Mouse (Mus musculus): ENCODE data around the gene Sh2d7. TPM values are rescaled to one million over a fixed set of nuclear protein-coding genes. Genes with fewer than 3 reads are reported as not detected.
A peak's percentile ranks its signal among the peaks of the same experiment; 100 is the strongest.

Gene Sh2d7
- total and polyA plus RNA-seq, 2 experiments from 2014 or later, result 0.09 TPM; not detected in 1

DNA sequence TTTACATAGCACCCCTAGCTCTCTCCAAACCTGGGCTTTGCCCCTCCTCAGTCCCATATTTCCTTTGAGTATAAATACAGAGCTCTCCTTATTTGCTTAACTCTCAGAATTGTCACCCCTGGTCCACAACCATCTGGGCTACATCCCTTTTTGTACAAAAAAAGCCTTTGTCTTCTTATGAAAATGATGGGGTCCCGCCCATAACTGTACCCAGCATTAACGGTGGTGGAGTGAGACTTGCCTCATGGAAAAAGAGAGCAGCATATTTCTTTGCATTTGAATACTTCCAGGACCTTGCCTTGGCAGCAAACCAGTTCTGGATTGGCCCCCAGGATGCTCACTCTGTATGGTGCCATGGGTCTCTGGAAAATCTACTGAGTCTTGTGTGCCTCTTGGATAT, 8.8 kb upstream of the Sh2d7 start:
- no peak for DNase-seq (ENCODE audit: low spot score)
- 63% methylated on average over 2 of the region's 2 CpGs for whole genome bisulfite sequencing
- H3K4me2 ChIP-seq (ENCODE audit: low read depth, low read length), result no peak overlapping the region
- H3K27ac ChIP-seq, result no peak overlapping the region
- no peak overlapping the region for H3K4me3 ChIP-seq (ENCODE audit: low read length)
- no peak overlapping the region for H3K9ac ChIP-seq (replicated peaks; ENCODE audit: low read length)
- no peak for TF ChIP-seq CTCF (IDR thresholded peaks at IDR 0.05; ENCODE audit: low read depth)
- 0 out of 2 replicates have a peak, but pooled peaks cover 7% of the 10 kb centered on the region for H3K4me1 ChIP-seq (ENCODE audit: insufficient read depth, low read length)
- no peaks in the 10 kb centered on the region for H3K9me3 ChIP-seq (ENCODE audit: low read length)
- no peaks in the 10 kb centered on the region for H3K27me3 ChIP-seq (ENCODE audit: insufficient read depth, low read length)
- no peak for ATAC-seq
- no peaks in the 10 kb centered on the region for H3K36me3 ChIP-seq (ENCODE audit: insufficient read depth, low read length)

DNA sequence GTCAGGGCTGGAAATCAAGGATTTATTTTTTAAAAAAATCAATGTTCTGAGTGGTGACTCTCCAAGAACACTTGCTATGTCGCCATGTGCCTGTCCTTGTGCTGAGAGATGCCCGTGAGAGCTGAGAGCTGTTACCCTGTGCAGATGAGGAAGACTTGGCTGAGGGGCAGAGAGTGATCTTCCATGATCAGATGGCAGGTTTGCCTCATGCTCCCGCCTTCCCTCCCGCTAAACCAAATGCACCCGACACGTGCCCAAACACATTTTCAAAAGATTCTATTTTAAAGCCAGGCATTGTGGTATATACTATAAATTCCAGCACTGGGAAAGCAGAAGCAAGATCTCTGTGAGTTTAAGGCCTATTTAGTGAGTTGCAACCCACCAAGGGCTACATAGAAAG, 7.9 kb upstream of the Sh2d7 start:
- Histone ChIP-seq H3K4me2 (ENCODE audit: low read depth, low read length) (no peak overlapping the region), H3K36me3 (ENCODE audit: insufficient read depth, low read length) (no peaks in the 10 kb centered on the region), H3K9ac (replicated peaks; ENCODE audit: low read length) (no peak overlapping the region), H3K9me3 (ENCODE audit: low read length) (no peaks in the 10 kb centered on the region), H3K4me1 (ENCODE audit: insufficient read depth, low read length) (0 out of 2 replicates have a peak, but pooled peaks cover 7% of the 10 kb centered on the region), H3K27me3 (ENCODE audit: insufficient read depth, low read length) (no peaks in the 10 kb centered on the region), H3K4me3 (ENCODE audit: low read length) (no peak overlapping the region), H3K27ac (no peak overlapping the region)
- 86% methylated on average over 6 of the region's 6 CpGs for WGBS
- no peak for TF ChIP-seq CTCF (IDR thresholded peaks at IDR 0.05; ENCODE audit: low read depth)
- DNase-seq (ENCODE audit: low spot score), result no peak
- ATAC-seq, result no peak

DNA sequence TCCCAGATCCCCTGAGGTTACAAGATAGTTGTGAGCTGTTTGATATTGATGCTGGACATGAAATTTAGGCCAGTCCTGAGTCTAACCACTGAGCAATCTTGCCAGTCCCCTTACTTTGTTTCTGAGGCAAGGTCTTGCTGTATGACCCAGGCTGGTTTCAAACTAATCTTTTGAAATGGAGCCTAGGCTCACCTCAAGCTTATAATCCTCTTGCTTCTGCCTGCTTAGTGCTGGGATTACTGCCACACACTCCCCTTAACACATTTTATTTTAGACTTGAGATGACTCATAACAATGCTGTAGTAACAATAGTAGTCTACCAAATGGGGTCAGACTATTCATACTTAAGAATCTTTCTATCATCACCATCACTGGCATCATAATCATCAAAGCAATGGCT, 7.4 kb upstream of the Sh2d7 start:
- Histone ChIP-seq H3K4me1 (ENCODE audit: insufficient read depth, low read length) (peaks cover 9% of the 10 kb centered on the region; the same call in 1 of the 2 replicates), H3K4me3 (ENCODE audit: low read length) (no peak overlapping the region), H3K9ac (replicated peaks; ENCODE audit: low read length) (no peak overlapping the region), H3K4me2 (ENCODE audit: low read depth, low read length) (no peak overlapping the region), H3K27ac (no peak overlapping the region), H3K27me3 (ENCODE audit: insufficient read depth, low read length) (no peaks in the 10 kb centered on the region), H3K9me3 (ENCODE audit: low read length) (no peaks in the 10 kb centered on the region), H3K36me3 (ENCODE audit: insufficient read depth, low read length) (no peaks in the 10 kb centered on the region)
- ATAC-seq (no peak), DNase-seq (ENCODE audit: low spot score) (no peak)
- TF ChIP-seq CTCF (IDR thresholded peaks at IDR 0.05; ENCODE audit: low read depth), result no peak

DNA sequence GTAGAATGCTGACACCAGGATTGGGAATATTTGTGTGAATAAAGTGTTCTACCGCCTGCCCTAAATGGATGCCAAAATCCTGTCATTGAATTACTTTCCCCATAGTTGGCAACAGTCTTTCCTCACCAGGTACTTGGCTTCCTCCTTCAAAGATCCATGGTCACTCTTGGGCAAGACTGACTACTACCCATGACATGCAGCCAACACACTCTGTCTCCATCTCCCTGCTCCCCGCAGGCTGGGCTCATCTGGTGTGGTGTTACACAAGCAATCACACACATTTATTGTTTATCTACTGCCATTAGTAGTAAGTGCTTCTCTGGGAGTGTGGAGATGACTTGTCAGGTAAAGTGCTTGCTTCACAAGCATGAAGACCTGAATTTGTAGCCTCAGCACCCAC, 5.9 kb upstream of the Sh2d7 start:
- H3K27me3 ChIP-seq (ENCODE audit: insufficient read depth, low read length), result no peaks in the 10 kb centered on the region
- DNase-seq (ENCODE audit: low spot score), result peak; percentile 37
- no peak overlapping the region for H3K4me3 ChIP-seq (ENCODE audit: low read length)
- H3K9me3 ChIP-seq (ENCODE audit: low read length), result no peaks in the 10 kb centered on the region
- H3K9ac ChIP-seq (replicated peaks; ENCODE audit: low read length), result no peak overlapping the region
- no peak overlapping the region for H3K27ac ChIP-seq
- H3K4me2 ChIP-seq (ENCODE audit: low read depth, low read length), result no peak overlapping the region
- H3K36me3 ChIP-seq (ENCODE audit: insufficient read depth, low read length), result no peaks in the 10 kb centered on the region
- no peak for TF ChIP-seq CTCF (IDR thresholded peaks at IDR 0.05; ENCODE audit: low read depth)
- peaks cover 18% of the 10 kb centered on the region for H3K4me1 ChIP-seq (ENCODE audit: insufficient read depth, low read length)
- ATAC-seq, result no peak
- 53% methylated on average over 2 of the region's 2 CpGs for WGBS

DNA sequence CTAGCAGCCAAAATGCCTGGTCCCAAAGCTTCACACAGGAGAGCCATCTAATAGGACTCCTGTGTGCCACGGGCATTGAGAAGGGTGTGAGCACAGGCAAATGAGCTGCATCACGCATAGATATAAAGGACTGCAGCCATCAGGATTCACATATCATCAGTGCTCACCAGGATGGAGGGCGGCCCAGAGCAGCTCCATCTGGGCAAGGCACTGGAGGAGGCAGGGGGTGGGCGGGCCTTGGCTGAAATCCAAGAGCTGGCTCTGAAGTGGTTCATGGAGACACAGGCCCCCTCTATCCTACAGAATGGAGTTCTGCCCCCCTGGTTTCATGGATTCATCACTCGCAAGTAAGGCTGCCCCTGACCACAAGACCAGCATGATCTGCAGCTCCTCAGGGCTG, 4.8 kb upstream of the Sh2d7 start:
- Histone ChIP-seq H3K9me3 (ENCODE audit: low read length) (no peaks in the 10 kb centered on the region), H3K4me2 (ENCODE audit: low read depth, low read length) (no peak overlapping the region), H3K9ac (replicated peaks; ENCODE audit: low read length) (no peak overlapping the region), H3K27ac (peak overlapping the region; percentile 70), H3K4me1 (ENCODE audit: insufficient read depth, low read length) (peaks cover 18% of the 10 kb centered on the region), H3K27me3 (ENCODE audit: insufficient read depth, low read length) (no peaks in the 10 kb centered on the region), H3K4me3 (ENCODE audit: low read length) (no peak overlapping the region), H3K36me3 (ENCODE audit: insufficient read depth, low read length) (no peaks in the 10 kb centered on the region)
- peak; percentile 87 for ATAC-seq
- TF ChIP-seq CTCF (IDR thresholded peaks at IDR 0.05; ENCODE audit: low read depth), result no peak
- 32% methylated on average over 5 of the region's 5 CpGs for WGBS
- peak; percentile 82 for DNase-seq (ENCODE audit: low spot score)

DNA sequence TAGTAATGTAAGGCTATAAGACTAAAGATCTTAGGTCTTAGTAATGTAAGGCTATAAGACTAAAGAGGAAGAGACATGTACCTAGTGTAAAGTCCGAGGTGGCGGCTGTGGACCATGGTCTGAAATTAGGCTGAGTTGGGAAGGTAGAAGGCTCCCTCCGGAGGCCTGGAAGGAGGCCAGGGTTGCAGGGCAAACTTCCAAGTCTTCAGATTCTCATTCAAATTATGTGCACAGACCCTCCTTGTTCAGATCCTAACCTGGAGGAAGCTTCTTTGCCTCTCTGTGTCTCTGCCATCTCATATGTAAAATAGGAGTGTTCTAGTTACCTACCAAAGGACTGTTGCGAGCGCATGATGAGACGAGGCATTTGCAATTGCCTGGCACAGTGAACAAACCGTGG, 2.5 kb upstream of the Sh2d7 start:
- no peaks in the 10 kb centered on the region for H3K9me3 ChIP-seq (ENCODE audit: low read length)
- H3K36me3 ChIP-seq (ENCODE audit: insufficient read depth, low read length), result no peaks in the 10 kb centered on the region
- no peaks in the 10 kb centered on the region for H3K27me3 ChIP-seq (ENCODE audit: insufficient read depth, low read length)
- H3K4me3 ChIP-seq (ENCODE audit: low read length), result no peak overlapping the region
- ATAC-seq (no peak), DNase-seq (ENCODE audit: low spot score) (peak; percentile 52)
- no peak for TF ChIP-seq CTCF (IDR thresholded peaks at IDR 0.05; ENCODE audit: low read depth)
- H3K4me1 ChIP-seq (ENCODE audit: insufficient read depth, low read length), result peaks cover 18% of the 10 kb centered on the region
- H3K9ac ChIP-seq (replicated peaks; ENCODE audit: low read length), result no peak overlapping the region
- 46% methylated on average over 7 of the region's 7 CpGs for WGBS
- H3K4me2 ChIP-seq (ENCODE audit: low read depth, low read length), result no peak overlapping the region
- no peak overlapping the region for H3K27ac ChIP-seq

DNA sequence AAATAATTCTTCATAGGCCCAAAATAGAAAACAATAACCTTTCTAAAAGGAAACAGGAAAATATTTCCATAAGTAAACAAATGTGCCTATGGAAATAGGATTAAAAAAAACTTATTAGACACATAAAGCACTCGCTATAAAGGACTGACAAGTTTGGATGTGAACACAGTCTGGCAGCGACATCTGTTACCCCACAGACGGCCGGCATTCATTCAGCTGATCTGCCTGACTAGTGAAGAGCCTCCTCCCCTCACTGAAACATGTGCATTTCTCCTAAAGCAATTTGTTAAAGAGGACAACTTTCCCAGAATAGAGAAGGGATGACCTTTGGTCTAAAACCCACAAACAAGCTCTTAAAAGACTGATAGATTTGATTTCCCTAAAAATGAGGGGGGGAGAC, 1.8 kb upstream of the Sh2d7 start:
- DNase-seq (ENCODE audit: low spot score), result peak; percentile 41
- WGBS, result 13% methylated on average over 4 of the region's 4 CpGs
- H3K27ac ChIP-seq, result no peak overlapping the region

More for the DNA sequence above, 1.8 kb upstream of the Sh2d7 start:
- Histone ChIP-seq H3K9me3 (ENCODE audit: low read length) (no peaks in the 10 kb centered on the region), H3K4me2 (ENCODE audit: low read depth, low read length) (no peak overlapping the region), H3K4me1 (ENCODE audit: insufficient read depth, low read length) (peaks cover 18% of the 10 kb centered on the region), H3K4me3 (ENCODE audit: low read length) (no peak overlapping the region), H3K27me3 (ENCODE audit: insufficient read depth, low read length) (no peaks in the 10 kb centered on the region), H3K36me3 (ENCODE audit: insufficient read depth, low read length) (no peaks in the 10 kb centered on the region), H3K9ac (replicated peaks; ENCODE audit: low read length) (no peak overlapping the region)
- no peak for TF ChIP-seq CTCF (IDR thresholded peaks at IDR 0.05; ENCODE audit: low read depth)
- no peak for ATAC-seq

All from hindbrain, postnatal 0 days (tissue).